Mouse (Mus musculus): ENCODE results near the gene Kif1c.
A peak's percentile ranks its signal among the peaks of the same experiment; 100 is the strongest.

Kif1c gene

GRCm38 (mm10) chr11:70697376-70697775, 3.0 kb upstream of the Kif1c start:
- no peak for DNase-seq (ENCODE audit: low spot score in 2 of 2)

- DNase-seq (ENCODE audit: low spot score in 2 of 2), result no peak
Observed at GRCm38 (mm10) chr11:70699051-70699450, 1.3 kb upstream of the Kif1c start.

- DNase-seq (ENCODE audit: low spot score in 2 of 2), result peak; percentile 50 to 51
Observed at GRCm38 (mm10) chr11:70700613-70701012, 265 bp downstream of the Kif1c start.

- no peak for DNase-seq (ENCODE audit: low spot score in 2 of 2)
Observed at GRCm38 (mm10) chr11:70701221-70701955, 1.0 kb downstream of the Kif1c start.

GRCm38 (mm10) chr11:70701984-70702733, 1.8 kb downstream of the Kif1c start:
- no peak for DNase-seq (ENCODE audit: low spot score in 2 of 2)

GRCm38 (mm10) chr11:70702781-70703180, 2.4 kb downstream of the Kif1c start:
- DNase-seq (ENCODE audit: low spot score in 2 of 2), result no peak

GRCm38 (mm10) chr11:70706127-70706526, 5.8 kb downstream of the Kif1c start:
- DNase-seq (ENCODE audit: low spot score in 2 of 2), result no peak

GRCm38 (mm10) chr11:70711026-70711425, 10.7 kb downstream of the Kif1c start:
- DNase-seq (ENCODE audit: low spot score in 2 of 2), result no peak

- no peak for DNase-seq (ENCODE audit: low spot score in 2 of 2)
Observed at GRCm38 (mm10) chr11:70713222-70713621, 12.9 kb downstream of the Kif1c start.

GRCm38 (mm10) chr11:70715832-70716231, 15.5 kb downstream of the Kif1c start:
- no peak for DNase-seq (ENCODE audit: low spot score in 2 of 2)

GRCm38 (mm10) chr11:70718481-70718880, 18.1 kb downstream of the Kif1c start:
- no peak for DNase-seq (ENCODE audit: low spot score in 2 of 2)

- peak; percentile 65 to 68 for DNase-seq (ENCODE audit: low spot score in 2 of 2)
Observed at GRCm38 (mm10) chr11:70720567-70720966, 20.2 kb downstream of the Kif1c start.

- no peak for DNase-seq (ENCODE audit: low spot score in 2 of 2)
Observed at GRCm38 (mm10) chr11:70721072-70721471, 20.7 kb downstream of the Kif1c start.

- no peak for DNase-seq (ENCODE audit: low spot score in 2 of 2)
Observed at GRCm38 (mm10) chr11:70724706-70725105, 24.4 kb downstream of the Kif1c start.

- no peak for DNase-seq (ENCODE audit: low spot score in 2 of 2)
Observed at GRCm38 (mm10) chr11:70726585-70726984, 26.2 kb downstream of the Kif1c start.

GRCm38 (mm10) chr11:70727385-70727784, 27.0 kb downstream of the Kif1c start:
- no peak for DNase-seq (ENCODE audit: low spot score in 2 of 2)

GRCm38 (mm10) chr11:70730427-70731038, 30.2 kb downstream of the Kif1c start:
- DNase-seq (ENCODE audit: low spot score in 2 of 2), result no peak

- no peak for DNase-seq (ENCODE audit: low spot score in 2 of 2)
Observed at GRCm38 (mm10) chr11:70731178-70731577, 30.8 kb downstream of the Kif1c start.

GRCm38 (mm10) chr11:70733256-70733655, 32.9 kb downstream of the Kif1c start:
- no peak for DNase-seq (ENCODE audit: low spot score in 2 of 2)

- no peak for DNase-seq (ENCODE audit: low spot score in 2 of 2)
Observed at GRCm38 (mm10) chr11:70737749-70738148, 37.4 kb downstream of the Kif1c start.

- DNase-seq (ENCODE audit: low spot score in 2 of 2), result no peak
Observed at GRCm38 (mm10) chr11:70741603-70742002, 41.3 kb downstream of the Kif1c start.

GRCm38 (mm10) chr11:70742117-70742516, 41.8 kb downstream of the Kif1c start:
- no peak for DNase-seq (ENCODE audit: low spot score in 2 of 2)

Measured in spleen, postnatal 36 days (tissue).